Mouse (Mus musculus) hindbrain, postnatal 0 days (tissue): ENCODE data around the gene Ttbk1. TPM values are rescaled to one million over a fixed set of nuclear protein-coding genes. Genes with fewer than 3 reads are reported as not detected.
A peak's percentile ranks its signal among the peaks of the same experiment; 100 is the strongest.

Source experiments
- ATAC-seq: fragments of 200-750 bp; cut with Nextera tagmentation; 2 replicates; pipeline ENCODE4 v1.8.0; 2017; ENCODE audit warnings: mild to moderate bottlenecking, moderate TSS enrichment, moderate library complexity
- DNase-seq: peaks from one replicate; pipeline ENCODE4 v3.0.0-alpha.2; 2015; ENCODE audit warnings: low spot score
- H3K27ac ChIP-seq: fragments of 300-500 bp; sonication (generic); 2 replicates; pipeline ENCODE4 v1.5.1; 2014; ENCODE audit warnings: mild to moderate bottlenecking
- H3K27me3 ChIP-seq: fragments of 300-500 bp; sonication (generic); 2 replicates; pipeline ENCODE4 v1.6.1; 2014; ENCODE audit warnings: low read length, mixed read lengths; ENCODE audit not compliant: insufficient read depth
- H3K36me3 ChIP-seq: fragments of 300-500 bp; sonication (generic); 2 replicates; pipeline ENCODE4 v1.6.1; 2014; ENCODE audit warnings: low read length, mixed read lengths; ENCODE audit not compliant: insufficient read depth
- H3K4me1 ChIP-seq: fragments of 300-500 bp; sonication (generic); 2 replicates; pipeline ENCODE4 v1.6.1; 2014; ENCODE audit warnings: antibody characterized with exemption, low read length, mixed read lengths; ENCODE audit not compliant: insufficient read depth
- H3K4me2 ChIP-seq: fragments of 300-500 bp; sonication (generic); 2 replicates; pipeline ENCODE4 v1.6.1; 2014; ENCODE audit warnings: low read depth, mild to moderate bottlenecking, low read length, moderate library complexity, mixed read lengths
- H3K4me3 ChIP-seq: fragments of 300-500 bp; sonication (generic); 2 replicates; pipeline ENCODE4 v1.5.1; 2014; ENCODE audit warnings: low read length
- H3K9ac ChIP-seq: fragments of 300-500 bp; sonication (generic); replicated peaks from 2 replicates; pipeline ENCODE4 v1.6.1; 2014; ENCODE audit warnings: mild to moderate bottlenecking, low read length, moderate library complexity, mixed read lengths
- H3K9me3 ChIP-seq: fragments of 300-500 bp; sonication (generic); 2 replicates; pipeline ENCODE4 v1.6.1; 2016; ENCODE audit warnings: low read length, mixed read lengths
- CTCF ChIP-seq: IDR thresholded peaks from 2 replicates; pipeline ENCODE4 v1.5.1; 2016; ENCODE audit warnings: antibody characterized with exemption, control low read depth, low read depth
- WGBS: fragments of 180-500 bp; shearing (Covaris S2); extraction: QIAGEN DNeasy Blood & Tissue Kit; methylation state at CpG from one replicate; pipeline ENCODE4 v1.1.7; 2014; 5-methylcytosine and 5-hydroxymethylcytosine counted together
- polyA plus RNA-seq: library from polyadenylated mRNA; unstranded; fragments of >200 nt; fragmentation: Nextera tagmentation; extraction: Ambion mirVana; gene quantifications from 2 replicates; pipeline ENCODE4 v1.2.1, GENCODE M21; 2015
- total RNA-seq: library from RNA; depleted of rRNA; stranded (reverse); fragments of >200 nt; gene quantifications from 2 replicates; pipeline ENCODE4 v1.2.3, GENCODE M21; 2014

The Ttbk1 gene
- total and polyA plus RNA-seq, 2 experiments from 2014 or later: 6.3 to 46.5 TPM

- WGBS: 60% methylated on average over 10 of the region's 10 CpGs
- no peak overlapping the region for H3K9ac ChIP-seq
- ATAC-seq: no peak
These were observed 32.5 kb upstream of the Ttbk1 start for GRCm38 (mm10) chr17:46519971-46520370.

GRCm38 (mm10) chr17:46513329-46513728, 25.9 kb upstream of the Ttbk1 start:
- Histone ChIP-seq H3K4me1 (no peaks in the 10 kb centered on the region), H3K27me3 (no peaks in the 10 kb centered on the region), H3K36me3 (peaks cover 7% of the 10 kb centered on the region; the same call in 1 of the 2 replicates), H3K9ac (no peak overlapping the region), H3K4me3 (no peak overlapping the region), H3K27ac (no peak overlapping the region), H3K4me2 (no peak overlapping the region), H3K9me3 (no peaks in the 10 kb centered on the region)
- DNase-seq (peak; percentile 34), ATAC-seq (no peak)
- TF ChIP-seq CTCF: no peak
- 62% methylated on average over 2 of the region's 2 CpGs for WGBS

More at GRCm38 (mm10) chr17:46519971-46520370, 32.5 kb upstream of the Ttbk1 start:
- H3K4me1 ChIP-seq: no peaks in the 10 kb centered on the region
- H3K9me3 ChIP-seq: no peaks in the 10 kb centered on the region
- H3K4me3 ChIP-seq: no peak overlapping the region
- H3K27ac ChIP-seq: no peak overlapping the region
- peaks cover 9% of the 10 kb centered on the region for H3K36me3 ChIP-seq
- DNase-seq: no peak
- TF ChIP-seq CTCF: no peak
- no peaks in the 10 kb centered on the region for H3K27me3 ChIP-seq
- 0 out of 2 replicates have a peak overlapping the region, but pooled peaks have one; percentile 8 for H3K4me2 ChIP-seq

GRCm38 (mm10) chr17:46511059-46511710, 23.7 kb upstream of the Ttbk1 start:
- Histone ChIP-seq H3K36me3 (peaks cover 15% of the 10 kb centered on the region), H3K9me3 (no peaks in the 10 kb centered on the region), H3K9ac (no peak overlapping the region), H3K27ac (no peak overlapping the region), H3K4me3 (no peak overlapping the region), H3K4me2 (no peak overlapping the region), H3K27me3 (no peaks in the 10 kb centered on the region), H3K4me1 (no peaks in the 10 kb centered on the region)
- 58% methylated on average over 11 of the region's 11 CpGs for WGBS
- peak; percentile 49 for DNase-seq
- ATAC-seq: peak; percentile 57
- peak; percentile 65 for TF ChIP-seq CTCF

- no peak for TF ChIP-seq CTCF
- DNase-seq (no peak), ATAC-seq (no peak)
- Histone ChIP-seq H3K27ac (no peak overlapping the region), H3K9me3 (no peaks in the 10 kb centered on the region), H3K27me3 (no peaks in the 10 kb centered on the region), H3K4me3 (no peak overlapping the region), H3K4me1 (no peaks in the 10 kb centered on the region), H3K9ac (no peak overlapping the region), H3K36me3 (peaks cover 16% of the 10 kb centered on the region), H3K4me2 (no peak overlapping the region)
- WGBS: 85% methylated on average over 3 of the region's 3 CpGs
These were observed 18.1 kb upstream of the Ttbk1 start for GRCm38 (mm10) chr17:46505617-46506016.

GRCm38 (mm10) chr17:46503847-46504638, 16.6 kb upstream of the Ttbk1 start:
- Histone ChIP-seq H3K36me3 (peaks cover 14% of the 10 kb centered on the region), H3K9ac (no peak overlapping the region), H3K27me3 (no peaks in the 10 kb centered on the region), H3K4me3 (no peak overlapping the region), H3K4me2 (no peak overlapping the region), H3K27ac (no peak overlapping the region), H3K9me3 (no peaks in the 10 kb centered on the region), H3K4me1 (no peaks in the 10 kb centered on the region)
- no peak for ATAC-seq
- WGBS: 76% methylated on average over 14 of the region's 14 CpGs
- TF ChIP-seq CTCF: no peak
- no peak for DNase-seq

- WGBS: 94% methylated on average over 2 of the region's 2 CpGs
- DNase-seq: no peak
- no peak for ATAC-seq
- no peak for TF ChIP-seq CTCF
- Histone ChIP-seq H3K27me3 (no peaks in the 10 kb centered on the region), H3K9ac (no peak overlapping the region), H3K9me3 (no peaks in the 10 kb centered on the region), H3K27ac (no peak overlapping the region), H3K4me1 (no peaks in the 10 kb centered on the region), H3K4me3 (no peak overlapping the region), H3K4me2 (no peak overlapping the region), H3K36me3 (peaks cover 6% of the 10 kb centered on the region; the same call in 1 of the 2 replicates)
These were observed 15.3 kb upstream of the Ttbk1 start for GRCm38 (mm10) chr17:46502775-46503174.

GRCm38 (mm10) chr17:46497956-46498355, 10.5 kb upstream of the Ttbk1 start:
- 68% methylated on average over 8 of the region's 8 CpGs for WGBS
- Histone ChIP-seq H3K36me3 (0 out of 2 replicates have a peak, but pooled peaks cover 3% of the 10 kb centered on the region), H3K9ac (no peak overlapping the region), H3K4me1 (no peaks in the 10 kb centered on the region), H3K27me3 (no peaks in the 10 kb centered on the region), H3K4me3 (no peak overlapping the region), H3K9me3 (no peaks in the 10 kb centered on the region), H3K27ac (no peak overlapping the region), H3K4me2 (no peak overlapping the region)
- no peak for ATAC-seq
- TF ChIP-seq CTCF: no peak
- no peak for DNase-seq
